Mouse (Mus musculus) urinary bladder, postnatal 14 days (tissue): ENCODE results near the gene 1700113H08Rik.

ENCODE experiments used
- DNase-seq: peaks from one replicate; pipeline ENCODE4 v3.0.0; 2021; ENCODE audit warnings: low spot score

Gene 1700113H08Rik

GRCm38 (mm10) chr10:87209466-87209865 is 151.6 kb downstream of the 1700113H08Rik start:
- DNase-seq = no peak

GRCm38 (mm10) chr10:87211046-87211445 is 153.2 kb downstream of the 1700113H08Rik start:
- no peak for DNase-seq

- DNase-seq = no peak
Observed at GRCm38 (mm10) chr10:87212854-87213253, 155.0 kb downstream of the 1700113H08Rik start.

GRCm38 (mm10) chr10:87230071-87230910 is 172.4 kb downstream of the 1700113H08Rik start:
- DNase-seq = no peak

GRCm38 (mm10) chr10:87239332-87240008 is 181.6 kb downstream of the 1700113H08Rik start:
- DNase-seq = no peak

GRCm38 (mm10) chr10:87271724-87272123 is 213.9 kb downstream of the 1700113H08Rik start:
- DNase-seq = no peak

- DNase-seq = no peak
Observed at GRCm38 (mm10) chr10:87272133-87272622, 214.3 kb downstream of the 1700113H08Rik start.

GRCm38 (mm10) chr10:87275075-87275474 is 217.2 kb downstream of the 1700113H08Rik start:
- no peak for DNase-seq
